Mouse (Mus musculus) thymus, adult 2 months (tissue): ENCODE results near the gene Dock3. TPM values are rescaled to one million over a fixed set of nuclear protein-coding genes. Genes with fewer than 3 reads are reported as not detected.

Experiments used
- DNase-seq: peaks from one replicate; pipeline ENCODE4 v3.0.0; 2021
- H3K27ac ChIP-seq: fragments of 200-500 bp; 2 replicates; pipeline ENCODE4 v1.5.1; 2012; ENCODE audit warnings: low read length, control low read depth; ENCODE audit not compliant: control insufficient read depth, insufficient read depth
- H3K27me3 ChIP-seq: fragments of 200-500 bp; 2 replicates; pipeline ENCODE4 v1.6.1; 2012; ENCODE audit warnings: mild to moderate bottlenecking, low read length, moderate library complexity, mixed read lengths; ENCODE audit not compliant: control insufficient read depth, insufficient read depth
- H3K36me3 ChIP-seq: fragments of 200-500 bp; 2 replicates; pipeline ENCODE4 v1.6.1; 2012; ENCODE audit warnings: mild to moderate bottlenecking, low read length, moderate library complexity; ENCODE audit not compliant: control insufficient read depth, insufficient read depth
- H3K4me1 ChIP-seq: fragments of 200-500 bp; replicated peaks from 2 replicates; pipeline ENCODE4 v1.6.1; 2012; ENCODE audit warnings: low read length; ENCODE audit not compliant: control insufficient read depth, insufficient read depth
- H3K4me3 ChIP-seq: fragments of 200-500 bp; 2 replicates; pipeline ENCODE4 v1.5.1; 2012; ENCODE audit warnings: mild to moderate bottlenecking, low read length, control low read depth, moderate library complexity; ENCODE audit not compliant: control insufficient read depth, insufficient read depth
- CTCF ChIP-seq: fragments of 200-500 bp; IDR thresholded peaks from 2 replicates; pipeline ENCODE4 v1.5.1; 2012; ENCODE audit warnings: mild to moderate bottlenecking, control low read depth, low read length, moderate library complexity, borderline replicate concordance; ENCODE audit not compliant: control insufficient read depth, poor library complexity, insufficient read depth; ENCODE audit errors: extremely low read depth
- POLR2A ChIP-seq: fragments of 200-500 bp; IDR thresholded peaks from 2 replicates; pipeline ENCODE4 v1.6.1; 2012; ENCODE audit warnings: mild to moderate bottlenecking, low read length, control low read depth, moderate library complexity; ENCODE audit not compliant: control insufficient read depth, poor library complexity, insufficient read depth; ENCODE audit errors: extremely low read depth
- WGBS: fragments of 180-500 bp; shearing (Covaris S2); methylation state at CpG from one replicate; pipeline ENCODE4 v1.1.7; 2018; 5-methylcytosine and 5-hydroxymethylcytosine counted together
- polyA plus RNA-seq: library from polyadenylated mRNA; depleted of rRNA; stranded (reverse); fragments of >200 nt; gene quantifications from 2 replicates; pipeline ENCODE4 v1.2.3, GENCODE M21; 2012

Dock3 gene
- polyA plus RNA-seq, 1 experiment = 3.2 TPM

- 90% methylated on average over 7 of the region's 7 CpGs for WGBS
- no peak for TF ChIP-seq CTCF
- TF ChIP-seq POLR2A = no peak
- H3K4me1 ChIP-seq = peaks cover 37% of the 10 kb centered on the region
- no peak for DNase-seq
- H3K4me3 ChIP-seq = no peak overlapping the region
- H3K36me3 ChIP-seq = no peaks in the 10 kb centered on the region
- no peaks in the 10 kb centered on the region for H3K27me3 ChIP-seq
- no peak overlapping the region for H3K27ac ChIP-seq
Observed at GRCm38 (mm10) chr9:107277603-107278002, 45.9 kb upstream of the Dock3 start.

DNA sequence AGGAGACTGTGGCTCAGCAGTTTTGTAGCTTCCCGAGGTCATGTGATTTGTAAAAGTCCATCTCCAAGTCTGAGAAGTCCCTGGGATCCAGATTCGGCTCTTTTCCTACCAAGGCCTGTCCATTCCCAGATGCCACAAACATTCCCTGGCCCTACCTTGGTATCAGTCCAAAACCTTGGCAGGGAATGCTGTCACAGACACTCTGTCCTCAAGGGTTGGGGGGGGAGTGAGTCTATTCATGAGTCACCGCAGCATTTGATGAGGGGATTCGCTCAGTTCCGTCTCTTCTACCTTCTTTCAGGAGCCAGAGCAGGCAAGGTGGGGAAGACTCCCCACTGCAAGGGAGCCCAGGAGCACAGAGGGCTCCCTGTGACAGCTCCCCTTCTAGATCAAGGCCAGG is 44.0 kb upstream of the Dock3 start:
- H3K36me3 ChIP-seq = no peaks in the 10 kb centered on the region
- no peak overlapping the region for H3K27ac ChIP-seq
- H3K4me1 ChIP-seq = peaks cover 45% of the 10 kb centered on the region
- H3K27me3 ChIP-seq = no peaks in the 10 kb centered on the region
- no peak overlapping the region for H3K4me3 ChIP-seq
- WGBS = 93% methylated on average over 5 of the region's 5 CpGs
- TF ChIP-seq CTCF (no peak), POLR2A (no peak)
- DNase-seq = no peak

- no peak overlapping the region for H3K27ac ChIP-seq
- no peak overlapping the region for H3K4me3 ChIP-seq
- WGBS = 97% methylated on average over 6 of the region's 6 CpGs
- peaks cover 35% of the 10 kb centered on the region for H3K4me1 ChIP-seq
- H3K36me3 ChIP-seq = no peaks in the 10 kb centered on the region
- TF ChIP-seq CTCF = no peak
- no peak for TF ChIP-seq POLR2A
- DNase-seq = no peak
- no peaks in the 10 kb centered on the region for H3K27me3 ChIP-seq
Observed at GRCm38 (mm10) chr9:107274751-107275150, 43.0 kb upstream of the Dock3 start.

- H3K4me3 ChIP-seq = no peak overlapping the region
- 25% methylated on average over 10 of the region's 10 CpGs for whole genome bisulfite sequencing
- no peak for TF ChIP-seq CTCF
- TF ChIP-seq POLR2A = no peak
- no peak overlapping the region for H3K27ac ChIP-seq
- H3K4me1 ChIP-seq = peaks cover 21% of the 10 kb centered on the region
- no peaks in the 10 kb centered on the region for H3K36me3 ChIP-seq
- no peak for DNase-seq
- no peaks in the 10 kb centered on the region for H3K27me3 ChIP-seq
Observed at GRCm38 (mm10) chr9:107273184-107273583, 41.5 kb upstream of the Dock3 start.

DNA sequence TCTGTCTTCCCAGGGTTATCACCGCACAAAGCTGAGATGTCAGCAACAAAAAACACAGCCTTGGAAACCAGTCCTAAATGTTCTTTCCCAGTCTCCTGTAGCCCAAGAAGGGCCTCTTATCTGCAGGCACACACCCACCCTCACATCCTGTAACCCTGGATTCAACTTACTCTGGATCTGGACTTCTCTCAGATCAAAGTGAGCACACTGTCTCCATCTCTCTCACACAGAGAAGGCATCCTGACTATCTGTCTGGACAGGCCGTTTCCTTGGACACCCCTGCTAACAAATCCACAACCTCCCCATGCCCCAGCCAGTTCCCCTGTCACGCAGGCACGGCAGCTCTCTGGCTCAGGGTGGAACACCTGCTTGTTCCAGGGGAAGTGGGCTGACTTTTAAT is 40.6 kb upstream of the Dock3 start:
- WGBS = 40% methylated on average over 4 of the region's 4 CpGs
- Histone ChIP-seq H3K4me1 (peaks cover 19% of the 10 kb centered on the region), H3K4me3 (no peak overlapping the region), H3K27me3 (no peaks in the 10 kb centered on the region), H3K27ac (no peak overlapping the region), H3K36me3 (no peaks in the 10 kb centered on the region)
- no peak for TF ChIP-seq CTCF
- no peak for TF ChIP-seq POLR2A
- no peak for DNase-seq

- H3K36me3 ChIP-seq = no peaks in the 10 kb centered on the region
- peaks cover 19% of the 10 kb centered on the region for H3K4me1 ChIP-seq
Observed at GRCm38 (mm10) chr9:107271177-107271938, 39.6 kb upstream of the Dock3 start.

DNA sequence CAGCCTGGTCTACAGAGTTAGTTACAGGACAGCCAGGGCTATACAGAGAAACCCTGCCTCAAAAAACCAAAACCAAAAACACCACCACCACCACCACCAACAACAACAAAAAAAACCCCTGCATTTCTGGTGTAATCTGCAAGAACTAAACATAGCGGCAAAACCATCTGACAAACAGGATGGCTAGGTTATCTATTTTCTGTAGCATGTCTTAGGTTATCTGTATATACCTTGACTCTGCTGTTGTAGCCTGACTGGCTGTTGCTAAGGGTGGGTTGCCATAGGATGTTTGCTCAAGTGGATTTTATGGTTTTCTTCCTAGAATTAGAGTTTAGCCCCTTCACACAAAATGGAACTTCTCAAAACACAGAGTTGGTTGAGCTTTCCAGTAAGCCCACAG is 38.1 kb upstream of the Dock3 start:
- 97% methylated on average over 1 of the region's 1 CpGs for WGBS
- H3K27ac ChIP-seq = no peak overlapping the region
- H3K4me1 ChIP-seq = peaks cover 21% of the 10 kb centered on the region
- H3K27me3 ChIP-seq = no peaks in the 10 kb centered on the region
- H3K36me3 ChIP-seq = no peaks in the 10 kb centered on the region
- H3K4me3 ChIP-seq = no peak overlapping the region
- TF ChIP-seq CTCF (no peak), POLR2A (no peak)
- no peak for DNase-seq

More at GRCm38 (mm10) chr9:107271177-107271938, 39.6 kb upstream of the Dock3 start:
- Histone ChIP-seq H3K4me3 (no peak overlapping the region), H3K27me3 (no peaks in the 10 kb centered on the region), H3K27ac (no peak overlapping the region)
- WGBS = 71% methylated on average over 7 of the region's 7 CpGs
- no peak for TF ChIP-seq POLR2A
- no peak for TF ChIP-seq CTCF
- no peak for DNase-seq
